Mouse (Mus musculus): ENCODE measurements around the gene Lenep.

Lenep gene

DNA sequence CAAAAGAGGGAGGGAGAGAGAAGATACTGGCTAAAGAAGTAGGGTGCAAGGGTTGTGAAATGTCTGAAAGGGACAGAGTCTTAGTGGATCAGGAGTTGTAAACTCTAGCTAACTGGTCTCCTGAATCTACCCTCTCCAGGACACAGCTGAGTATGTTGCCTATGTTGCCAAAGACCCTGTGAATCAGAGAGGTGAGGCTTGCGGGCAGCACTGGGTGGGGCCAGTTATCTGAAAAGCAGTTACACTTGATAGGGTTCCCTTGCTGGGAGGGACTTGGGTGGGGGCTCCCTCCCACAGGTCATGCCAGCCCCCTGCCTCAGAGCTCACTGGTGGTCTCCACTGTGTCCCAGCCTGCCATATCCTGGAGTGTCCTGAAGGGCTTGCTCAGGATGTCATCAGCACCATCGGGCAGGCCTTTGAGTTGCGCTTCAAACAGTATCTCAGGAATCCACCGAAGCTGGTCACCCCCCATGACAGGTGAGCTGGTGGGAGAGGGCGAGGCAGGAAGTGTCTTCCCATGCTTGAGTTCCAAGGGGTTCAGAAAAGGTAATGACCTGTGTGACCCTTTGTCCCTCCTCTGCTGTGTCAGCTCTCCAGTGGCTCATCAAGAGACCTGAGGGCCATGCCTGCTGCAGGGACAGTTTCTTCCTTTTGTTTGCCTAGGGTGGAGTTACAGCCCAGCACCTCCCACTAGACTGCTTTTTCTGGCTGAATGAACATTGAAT is 22.0 kb upstream of the Lenep start:
- CTCF ChIA-PET: interaction anchor here in 3 of 4 experiments (0.6 to 2.8 kb wide), 5 partner anchors 25 to 169 kb away, joined by 3 to 11 read pairs (median 10); partner anchors contain the start of genes Adam15 (in 1 of the 3) and Efna3 (in 1 of the 3)
- POLR2A ChIA-PET: interaction anchor here in 3 of 4 experiments (0.6 to 12.6 kb wide), 24 partner anchors 8 to 1100 kb away, joined by 3 to 192 read pairs (median 4); partner anchors contain the start of genes Pbxip1 (in 2 of the 3), Flad1 (in 1 of the 3), Glmp (in 1 of the 3) and Lenep (in 1 of the 3)

DNA sequence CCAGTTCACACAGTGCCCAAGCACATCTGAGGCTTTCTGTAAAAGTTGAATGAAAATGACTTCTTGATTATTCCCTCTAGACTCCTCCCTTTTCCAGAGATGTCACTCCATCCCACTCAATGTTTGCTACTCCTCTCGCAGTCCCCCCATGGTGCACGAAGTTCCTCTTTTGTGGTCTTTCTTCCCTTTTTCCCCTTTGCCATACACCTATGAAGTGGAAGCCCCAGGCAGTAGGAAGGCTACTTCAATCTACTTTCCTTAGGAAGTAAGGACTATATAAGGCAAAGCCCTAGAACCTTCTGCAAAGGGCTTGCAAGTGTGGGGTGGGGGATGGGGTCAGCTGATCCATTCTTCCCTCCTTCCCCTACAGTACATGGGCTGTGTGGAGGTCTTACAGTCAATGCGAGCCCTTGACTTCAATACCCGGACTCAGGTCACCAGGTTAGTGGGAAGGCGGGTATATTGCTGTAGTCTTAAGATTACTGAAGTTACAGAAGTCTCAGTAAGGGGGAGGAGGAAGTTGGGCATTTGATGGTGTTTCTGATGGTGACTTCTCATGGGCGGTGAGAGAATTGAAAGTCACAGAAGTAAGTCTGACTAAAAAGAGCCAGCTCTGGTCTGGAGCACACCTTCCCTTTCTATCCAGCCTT is 20.1 kb upstream of the Lenep start:
- ChIA-PET POLR2A (interaction anchor here in 3 of 4 experiments (0.7 to 12.6 kb wide), 29 partner anchors 8 to 83 kb away, joined by 3 to 192 read pairs (median 8); partner anchors contain the start of genes Flad1 (in 3 of the 3), Pygo2 (in 3 of the 3), Pmvk (in 2 of the 3) and Zbtb7b (in 2 of the 3)), CTCF (interaction anchor here in 3 of 4 experiments (0.7 to 3.5 kb wide), 8 partner anchors 26 to 314 kb away, joined by 3 to 20 read pairs (median 6); no protein-coding TSS in a partner anchor)

- ChIA-PET CTCF (interaction anchor here (0.5 to 3.5 kb wide), 22 partner anchors 8 to 1376 kb away, joined by 3 to 20 read pairs (median 4); partner anchors contain the start of genes Pmvk (in 2 of the 4) and Pygo2 (in 2 of the 4)), POLR2A (interaction anchor here in 3 of 4 experiments (0.6 to 12.6 kb wide), 54 partner anchors 8 to 534 kb away, joined by 3 to 192 read pairs (median 5); partner anchors contain the start of genes Flad1 (in 3 of the 3), Pygo2 (in 3 of the 3), Pbxip1 (in 2 of the 3) and Pmvk (in 2 of the 3))
Observed at GRCm38 (mm10) chr3:89421810-89422473, 19.3 kb upstream of the Lenep start.

DNA sequence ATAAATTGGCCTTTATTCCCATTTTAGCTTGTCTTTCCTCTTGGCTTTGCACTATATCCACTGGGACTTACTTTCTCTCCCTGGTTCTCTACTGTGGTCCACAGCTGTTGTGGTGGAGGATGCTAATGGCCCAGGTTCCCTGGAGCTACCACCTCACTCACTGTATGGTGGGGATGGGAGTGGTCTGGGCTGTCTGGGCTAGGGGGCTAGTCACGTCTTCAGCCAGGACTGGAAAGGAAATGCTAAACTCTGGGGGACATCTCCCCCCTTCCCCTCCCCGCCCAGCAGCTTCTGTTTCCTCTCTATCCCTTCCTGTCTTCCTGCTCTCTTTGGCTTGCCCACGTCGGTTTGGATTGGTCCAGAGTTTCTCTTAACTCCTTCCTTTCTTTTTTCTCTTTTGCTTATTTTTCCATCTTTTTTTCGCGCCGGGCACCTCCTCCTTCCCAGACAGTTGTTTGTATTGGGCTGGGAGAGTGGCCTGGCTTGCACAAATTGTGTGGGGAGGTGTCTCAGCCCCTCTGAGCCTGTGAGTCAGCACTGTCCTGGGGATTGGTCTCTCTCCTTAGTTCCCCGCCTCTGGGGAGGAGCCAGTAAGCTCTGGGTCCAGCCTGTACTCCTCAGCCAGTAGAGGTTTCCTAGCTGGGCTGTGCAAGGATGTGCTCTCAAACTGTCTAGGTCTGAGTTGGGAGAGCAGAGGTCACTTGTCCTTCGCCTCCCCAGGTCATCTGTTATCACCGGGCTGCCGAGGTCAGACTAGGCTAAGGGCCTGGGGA is 18.6 kb upstream of the Lenep start:
- CTCF ChIA-PET: interaction anchor here (0.5 to 3.5 kb wide), 29 partner anchors 9 to 1375 kb away, joined by 3 to 20 read pairs (median 4); partner anchors contain the start of genes Pmvk (in 2 of the 4), Pygo2 (in 2 of the 4), Flad1 (in 1 of the 4) and Pbxip1 (in 1 of the 4)

DNA sequence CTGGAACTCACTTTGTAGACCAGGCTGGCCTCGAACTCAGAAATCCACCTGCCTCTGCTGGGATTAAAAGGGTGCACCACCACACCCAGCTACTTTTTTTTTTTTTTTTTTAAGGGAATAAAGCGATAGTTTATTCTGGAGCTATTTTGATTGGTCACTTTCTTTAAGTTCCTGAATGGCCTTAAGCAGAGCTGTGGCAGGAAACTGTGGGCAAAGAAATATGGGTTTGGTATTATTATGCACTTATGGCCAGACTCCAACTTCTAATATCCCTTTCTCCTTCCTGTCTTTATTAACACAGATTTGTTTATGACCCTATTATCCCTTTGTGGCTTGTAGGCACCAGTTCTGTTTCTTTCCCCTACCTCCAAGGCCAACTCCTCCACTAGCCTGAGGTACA is 17.8 kb upstream of the Lenep start:
- POLR2A ChIA-PET: interaction anchor here (0.7 to 12.6 kb wide), 44 partner anchors 8 to 827 kb away, joined by 3 to 192 read pairs (median 7); partner anchors contain the start of genes Flad1 (in 3 of the 4), Pygo2 (in 3 of the 4), Lenep (in 2 of the 4) and Pbxip1 (in 2 of the 4)

More for the DNA sequence above, 18.6 kb upstream of the Lenep start:
- POLR2A ChIA-PET: interaction anchor here (0.6 to 12.6 kb wide), 69 partner anchors 9 to 827 kb away, joined by 3 to 192 read pairs (median 5); partner anchors contain the start of genes Flad1 (in 3 of the 4), Pygo2 (in 3 of the 4), Pbxip1 (in 2 of the 4) and Pmvk (in 2 of the 4)

DNA sequence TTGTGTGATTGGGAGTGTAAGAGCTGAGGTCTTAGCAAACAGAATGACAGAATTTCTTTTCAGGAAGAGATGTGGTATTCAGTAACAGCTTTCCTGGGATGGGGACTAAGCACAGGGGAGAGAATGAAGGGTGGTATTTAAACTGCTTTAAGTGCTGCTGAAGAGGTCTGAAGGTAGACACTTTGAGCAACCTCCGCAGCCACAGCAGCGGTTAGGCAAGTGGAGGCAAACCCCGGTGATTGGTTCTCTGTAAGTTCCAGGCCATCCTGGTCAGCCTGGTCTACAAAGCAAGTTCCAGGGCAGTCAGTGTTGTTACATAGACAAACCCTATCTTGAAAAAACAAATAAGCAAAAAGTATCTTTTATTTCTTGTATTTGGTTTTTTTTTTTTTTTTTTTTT is 17.4 kb upstream of the Lenep start:
- CTCF ChIA-PET: interaction anchor here in 2 of 4 experiments (0.6 to 2.3 kb wide), 4 partner anchors 23 to 366 kb away, joined by 3 to 12 read pairs (median 6); partner anchors contain the start of gene Zbtb7b (in 1 of the 2)
- POLR2A ChIA-PET: interaction anchor here (0.8 to 12.6 kb wide), 34 partner anchors 8 to 271 kb away, joined by 3 to 192 read pairs (median 8); partner anchors contain the start of genes Pygo2 (in 3 of the 4), Flad1 (in 2 of the 4), Lenep (in 2 of the 4) and Pbxip1 (in 2 of the 4)

More for the DNA sequence above, 17.8 kb upstream of the Lenep start:
- CTCF ChIA-PET: interaction anchor here in 3 of 4 experiments (0.6 to 3.5 kb wide), 15 partner anchors 9 to 366 kb away, joined by 3 to 20 read pairs (median 5); partner anchors contain the start of genes Flad1 (in 1 of the 3), Pbxip1 (in 1 of the 3), Pmvk (in 1 of the 3) and Pygo2 (in 1 of the 3)

DNA sequence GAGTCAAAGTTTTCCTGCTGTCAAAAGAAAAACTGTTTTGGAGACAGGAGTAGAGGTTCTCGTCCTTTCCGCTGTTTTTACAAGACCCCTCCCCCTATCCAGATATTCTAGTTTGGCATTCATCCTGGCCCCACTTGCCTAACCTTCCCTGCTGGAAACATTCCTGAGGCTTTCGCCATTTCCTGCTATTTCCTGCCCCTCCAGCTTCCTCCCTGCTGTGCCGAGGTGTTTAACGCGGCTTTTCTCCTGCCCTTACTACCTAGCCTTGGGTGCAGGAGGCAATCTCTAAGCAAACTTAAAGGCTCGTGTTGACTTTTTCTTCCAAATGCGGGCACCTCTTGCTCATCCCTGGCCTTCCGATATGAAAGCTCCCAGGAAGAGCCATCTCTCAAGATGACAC is 17.0 kb upstream of the Lenep start:
- ChIA-PET CTCF (interaction anchor here (0.5 to 2.8 kb wide), 6 partner anchors 23 to 353 kb away, joined by 3 to 17 read pairs (median 8); partner anchors contain the start of gene Zbtb7b (in 1 of the 4)), POLR2A (interaction anchor here (0.6 to 12.6 kb wide), 35 partner anchors 7 to 579 kb away, joined by 3 to 192 read pairs (median 8); partner anchors contain the start of genes Pygo2 (in 3 of the 4), Zbtb7b (in 3 of the 4), Lenep (in 2 of the 4) and Pbxip1 (in 2 of the 4))

GRCm38 (mm10) chr3:89418861-89419250 is 16.3 kb upstream of the Lenep start:
- ChIA-PET POLR2A (interaction anchor here in 3 of 4 experiments (0.7 to 12.6 kb wide), 56 partner anchors 9 to 1094 kb away, joined by 3 to 192 read pairs (median 6); partner anchors contain the start of genes Zbtb7b (in 3 of the 3), Efna3 (in 2 of the 3), Lenep (in 2 of the 3) and Pbxip1 (in 2 of the 3)), CTCF (interaction anchor here (0.5 to 2.8 kb wide), 16 partner anchors 10 to 173 kb away, joined by 3 to 26 read pairs (median 4); partner anchors contain the start of genes Krtcap2 (in 1 of the 4), Pbxip1 (in 1 of the 4), Pmvk (in 1 of the 4) and Trim46 (in 1 of the 4))

DNA sequence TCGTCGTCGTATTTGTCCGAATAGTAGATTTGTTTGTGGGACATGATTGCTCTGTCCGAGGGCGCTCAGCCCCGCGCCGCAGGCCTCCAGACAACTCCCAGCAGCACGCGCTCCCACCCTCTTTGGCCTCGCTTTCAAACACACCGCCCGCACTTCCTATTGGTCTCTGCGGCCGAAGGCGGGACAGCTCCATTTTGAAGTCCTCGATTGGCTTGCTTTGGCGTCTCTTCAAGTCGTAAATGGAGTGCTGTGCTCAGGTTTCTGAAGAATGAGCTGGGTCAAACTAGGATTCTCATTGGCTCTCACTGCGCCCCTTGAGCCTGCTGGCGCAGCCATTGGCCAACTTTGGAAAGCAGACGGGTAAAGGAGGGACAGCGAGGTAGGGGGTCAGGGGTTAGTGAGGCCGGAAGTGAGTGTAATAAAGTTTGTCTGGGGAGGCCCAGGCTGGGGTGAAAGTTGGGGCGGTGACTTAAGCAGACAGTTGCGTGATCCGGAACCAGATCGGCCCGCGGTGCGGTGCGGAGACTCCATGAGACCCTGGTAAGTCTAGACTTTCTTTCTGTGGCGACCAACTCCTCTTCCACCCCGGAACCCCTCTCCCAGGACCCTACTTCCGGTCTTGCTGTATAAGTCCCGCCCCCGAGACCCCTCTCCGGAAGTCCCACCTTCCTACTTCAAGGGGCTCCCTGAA is 15.7 kb upstream of the Lenep start, which contains the start of the genes Cks1b and Shc1:
Cks1b (minus strand) TSS at position 214 of the 691 bp plus-strand sequence.
Shc1 (plus strand) TSS at position 274 of the 691 bp plus-strand sequence.
- CTCF ChIA-PET: interaction anchor here (0.5 to 2.8 kb wide), 20 partner anchors 10 to 173 kb away, joined by 3 to 26 read pairs (median 4); partner anchors contain the start of genes Krtcap2 (in 1 of the 4), Pbxip1 (in 1 of the 4), Pmvk (in 1 of the 4) and Trim46 (in 1 of the 4)

GRCm38 (mm10) chr3:89417840-89418169 is 15.2 kb upstream of the Lenep start:
- POLR2A ChIA-PET: interaction anchor here (0.5 to 12.6 kb wide), 62 partner anchors 9 to 840 kb away, joined by 3 to 192 read pairs (median 6); partner anchors contain the start of genes Zbtb7b (in 3 of the 4), Efna3 (in 2 of the 4), Lenep (in 2 of the 4) and Pbxip1 (in 2 of the 4)
- CTCF ChIA-PET: interaction anchor here (0.8 to 2.8 kb wide), 15 partner anchors 9 to 172 kb away, joined by 3 to 26 read pairs (median 4); partner anchors contain the start of genes Krtcap2 (in 1 of the 4), Pmvk (in 1 of the 4), Trim46 (in 1 of the 4) and Zbtb7b (in 1 of the 4)

More for the DNA sequence above, 15.7 kb upstream of the Lenep start, which contains the start of the genes Cks1b and Shc1:
- POLR2A ChIA-PET: interaction anchor here in 3 of 4 experiments (0.5 to 12.6 kb wide), 63 partner anchors 9 to 1095 kb away, joined by 3 to 192 read pairs (median 5); partner anchors contain the start of genes Zbtb7b (in 3 of the 3), Efna3 (in 2 of the 3), Lenep (in 2 of the 3) and Pbxip1 (in 2 of the 3)

DNA sequence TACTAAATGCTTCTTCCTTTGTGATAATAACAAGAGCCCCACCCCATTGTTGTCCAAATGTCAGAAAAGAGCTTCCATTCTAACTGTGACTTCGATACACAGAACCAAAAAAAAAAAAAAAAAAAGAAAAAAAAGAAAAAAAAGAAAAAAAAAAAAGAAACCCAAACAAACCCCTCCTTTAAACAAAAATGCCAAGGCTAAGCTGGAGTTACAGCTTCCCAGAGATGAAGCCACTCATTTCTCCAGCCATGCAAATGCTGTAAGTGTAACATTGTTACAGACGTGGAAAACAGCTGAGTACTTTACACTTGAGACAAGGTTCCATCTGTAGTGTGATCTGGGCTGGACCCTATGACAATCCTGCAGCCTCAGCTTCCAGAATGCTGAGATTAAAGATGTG is 14.5 kb upstream of the Lenep start:
- ChIA-PET POLR2A (interaction anchor here (0.5 to 12.6 kb wide), 44 partner anchors 9 to 660 kb away, joined by 3 to 192 read pairs (median 8); partner anchors contain the start of genes Pbxip1 (in 3 of the 4), Zbtb7b (in 3 of the 4), Lenep (in 2 of the 4) and Pmvk (in 2 of the 4)), CTCF (interaction anchor here (0.6 to 2.8 kb wide), 11 partner anchors 8 to 278 kb away, joined by 3 to 26 read pairs (median 9); no protein-coding TSS in a partner anchor)

DNA sequence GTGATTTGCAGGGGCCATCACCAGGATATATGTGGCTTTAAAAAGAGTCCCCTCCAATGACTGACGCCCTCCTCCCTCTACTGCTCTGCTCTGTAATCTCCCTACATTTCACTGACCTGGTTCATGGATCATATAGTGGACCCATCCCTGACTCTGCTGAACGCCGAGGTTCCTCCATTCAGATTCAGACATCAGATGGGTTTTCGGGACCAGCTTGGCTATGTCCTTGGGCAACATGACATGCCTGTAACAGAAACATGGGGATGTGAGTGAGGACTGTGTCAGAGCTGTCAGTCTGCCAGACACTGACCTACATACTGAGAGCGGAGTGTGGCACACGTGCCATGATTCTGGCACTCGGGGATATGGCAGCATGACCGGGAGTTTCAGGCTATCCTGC is 13.6 kb upstream of the Lenep start:
- POLR2A ChIA-PET: interaction anchor here in 2 of 4 experiments (3.4 to 12.6 kb wide), 5 partner anchors 8 to 34 kb away, joined by 31 to 192 read pairs (median 65); partner anchors contain the start of genes Zbtb7b (in 2 of the 2) and Lenep (in 1 of the 2)
- CTCF ChIA-PET: no interaction called here

DNA sequence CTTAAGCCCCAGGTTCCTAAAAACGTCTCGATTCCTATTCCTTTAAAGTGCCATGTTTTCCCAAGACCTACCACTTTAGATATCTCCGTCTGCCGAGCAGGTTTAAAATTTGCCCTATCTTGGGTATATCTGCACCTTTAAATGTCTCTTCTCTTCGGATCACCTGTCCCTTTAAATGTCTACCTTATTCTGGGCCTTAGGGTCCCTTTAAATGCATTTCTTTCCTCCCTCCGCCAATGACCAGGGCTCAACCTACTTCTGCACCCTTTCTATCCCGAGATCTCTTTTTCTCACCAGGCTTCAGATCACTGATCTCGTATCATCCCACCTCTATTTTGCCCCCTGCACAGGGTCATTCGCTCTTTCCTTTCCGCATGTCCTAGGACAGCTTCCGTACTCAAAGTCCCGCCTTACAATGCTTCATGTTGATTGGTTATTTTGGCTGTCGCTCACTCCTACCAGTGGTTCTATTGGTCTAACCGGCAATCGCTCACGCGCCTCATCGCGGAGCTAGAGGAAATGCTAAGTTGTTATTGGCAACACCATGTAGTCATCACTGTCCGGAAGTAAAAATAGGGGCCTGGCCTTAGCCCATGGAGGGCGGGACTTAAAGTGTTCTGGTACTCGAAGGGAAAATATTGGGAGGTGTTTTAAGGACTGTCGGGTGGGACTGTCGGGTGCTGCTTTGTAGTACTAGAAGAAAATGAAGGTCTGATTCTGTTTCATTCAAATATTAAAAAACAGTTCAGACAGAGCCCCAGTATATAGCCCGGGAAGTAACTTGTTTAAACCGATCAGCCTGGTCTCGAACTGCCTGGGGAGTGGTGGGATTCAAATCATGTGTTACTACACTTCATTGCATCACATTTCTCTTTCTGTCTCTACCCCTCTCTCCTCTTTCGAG is 9.1 kb upstream of the Lenep start, which contains the start of gene Flad1:
Flad1 (minus strand) TSS at position 381 of the 904 bp plus-strand sequence.
- POLR2A ChIA-PET: interaction anchor here (0.5 to 2.5 kb wide), 50 partner anchors 9 to 836 kb away, joined by 3 to 30 read pairs (median 4); partner anchors contain the start of genes Pygo2 (in 3 of the 4), Adam15 (in 2 of the 4), Efna4 (in 1 of the 4) and Lenep (in 1 of the 4)
- CTCF ChIA-PET: interaction anchor here in 3 of 4 experiments (0.6 to 2.1 kb wide), 17 partner anchors 9 to 169 kb away, joined by 3 to 11 read pairs (median 4); partner anchors contain the start of genes Adam15 (in 1 of the 3), Lenep (in 1 of the 3) and Pygo2 (in 1 of the 3)

Measured in embryonic stem cell, embryonic (primary cell).